Mouse (Mus musculus) thymus, adult 2 months (tissue): ENCODE measurements around the gene Kcnk2.

Source experiments
- CTCF ChIP-seq: fragments of 200-500 bp; IDR thresholded peaks from 2 replicates; pipeline ENCODE4 v1.5.1; 2012; ENCODE audit warnings: mild to moderate bottlenecking, control low read depth, low read length, moderate library complexity, borderline replicate concordance; ENCODE audit not compliant: control insufficient read depth, poor library complexity, insufficient read depth; ENCODE audit errors: extremely low read depth
- POLR2A ChIP-seq: fragments of 200-500 bp; IDR thresholded peaks from 2 replicates; pipeline ENCODE4 v1.6.1; 2012; ENCODE audit warnings: mild to moderate bottlenecking, low read length, control low read depth, moderate library complexity; ENCODE audit not compliant: control insufficient read depth, poor library complexity, insufficient read depth; ENCODE audit errors: extremely low read depth

GRCm38 (mm10) chr1:189431479-189431878 is 29.4 kb upstream of the Kcnk2 start:
- no peak for TF ChIP-seq CTCF
- no peak for TF ChIP-seq POLR2A
